Mouse (Mus musculus) heart, postnatal 0 days (tissue): Measurements from ENCODE around the gene Acap1. TPM values are rescaled to one million over a fixed set of nuclear protein-coding genes. Genes with fewer than 3 reads are reported as not detected.

Experiments
- ATAC-seq: fragments of 200-750 bp; cut with Nextera tagmentation; 2 replicates; pipeline ENCODE4 v1.8.0; 2017; ENCODE audit warnings: low read depth, moderate number of reproducible peaks, moderate library complexity; ENCODE audit not compliant: insufficient read depth
- DNase-seq: peaks from one replicate; pipeline ENCODE4 v3.0.0-alpha.2; 2016; ENCODE audit warnings: low spot score
- H3K27ac ChIP-seq: fragments of 300-500 bp; sonication (generic); 2 replicates; pipeline ENCODE4 v1.5.1; 2014; ENCODE audit warnings: low read depth, mild to moderate bottlenecking
- H3K27me3 ChIP-seq: fragments of 300-500 bp; sonication (generic); 2 replicates; pipeline ENCODE4 v1.6.1; 2014; ENCODE audit warnings: low read length, mixed read lengths; ENCODE audit not compliant: control insufficient read depth, insufficient read depth
- H3K36me3 ChIP-seq: fragments of 300-500 bp; sonication (generic); replicated peaks from 2 replicates; pipeline ENCODE4 v1.6.1; 2014; ENCODE audit warnings: low read length, mixed read lengths; ENCODE audit not compliant: control insufficient read depth, insufficient read depth
- H3K4me1 ChIP-seq: fragments of 300-500 bp; sonication (generic); 2 replicates; pipeline ENCODE4 v1.6.1; 2014; ENCODE audit warnings: antibody characterized with exemption; ENCODE audit not compliant: control insufficient read depth, insufficient read depth
- H3K4me2 ChIP-seq: fragments of 300-500 bp; sonication (generic); 2 replicates; pipeline ENCODE4 v1.6.1; 2014; ENCODE audit warnings: low read depth, mild to moderate bottlenecking, low read length, moderate library complexity
- H3K4me3 ChIP-seq: fragments of 300-500 bp; sonication (generic); 2 replicates; pipeline ENCODE4 v1.5.1; 2014; ENCODE audit warnings: low read depth, low read length
- H3K9ac ChIP-seq: fragments of 300-500 bp; sonication (generic); replicated peaks from 2 replicates; pipeline ENCODE4 v1.6.1; 2014; ENCODE audit warnings: low read depth, low read length, mixed read lengths
- H3K9me3 ChIP-seq: fragments of 300-500 bp; sonication (generic); replicated peaks from 2 replicates; pipeline ENCODE4 v1.6.1; 2016; ENCODE audit warnings: low read length; ENCODE audit not compliant: control insufficient read depth
- CTCF ChIP-seq: IDR thresholded peaks from 2 replicates; pipeline ENCODE4 v1.5.1; 2016; ENCODE audit warnings: antibody characterized with exemption, control low read depth, low read depth
- EP300 ChIP-seq: IDR thresholded peaks from 2 replicates; pipeline ENCODE4 v1.6.1; 2016; ENCODE audit warnings: antibody characterized with exemption, low read depth
- WGBS: fragments of 180-500 bp; shearing (Covaris S2); extraction: QIAGEN DNeasy Blood & Tissue Kit; methylation state at CpG from one replicate; pipeline ENCODE4 v1.1.7; 2014; 5-methylcytosine and 5-hydroxymethylcytosine counted together
- polyA plus RNA-seq: library from polyadenylated mRNA; unstranded; fragments of >200 nt; fragmentation: Nextera tagmentation; extraction: Ambion mirVana; gene quantifications from 2 replicates; pipeline ENCODE4 v1.2.1, GENCODE M21; 2015
- total RNA-seq: library from RNA; depleted of rRNA; stranded (reverse); fragments of >200 nt; gene quantifications from 2 replicates; pipeline ENCODE4 v1.2.3, GENCODE M21; 2014; ENCODE audit warnings: low replicate concordance

Acap1 gene
- total and polyA plus RNA-seq, 2 experiments from 2014 or later: 2.5 TPM

GRCm38 (mm10) chr11:69880853-69881603, 14.3 kb downstream of the Acap1 start, which contains the start of gene Kctd11:
TSS of gene Kctd11 (minus strand) at chr11:69881406.
- under 1% methylated on average over 46 of the region's 46 CpGs for WGBS
- H3K4me2 ChIP-seq: peak within 1 kb of the TSS; percentile 81
- peaks cover 8% of the 10 kb centered on the region; the same call in 1 of the 2 replicates for H3K4me1 ChIP-seq
- TF ChIP-seq EP300 (peak; percentile 68), CTCF (peak; percentile 26)
- H3K27ac ChIP-seq: peak within 1 kb of the TSS; percentile 90
- DNase-seq: peak; percentile 81
- H3K4me3 ChIP-seq: peak within 1 kb of the TSS; percentile 58
- H3K36me3 ChIP-seq: no peaks in the 10 kb centered on the region
- ATAC-seq: peak; percentile 84
- no peaks in the 10 kb centered on the region for H3K27me3 ChIP-seq
- peak within 1 kb of the TSS; percentile 59 for H3K9ac ChIP-seq
- no peaks in the 10 kb centered on the region for H3K9me3 ChIP-seq

GRCm38 (mm10) chr11:69880506-69880852, 14.9 kb downstream of the Acap1 start:
- Histone ChIP-seq H3K4me3 (peak overlapping the region; percentile 58), H3K36me3 (no peaks in the 10 kb centered on the region), H3K27ac (peak overlapping the region; percentile 90), H3K4me2 (peak overlapping the region; percentile 81), H3K9ac (peak overlapping the region; percentile 59), H3K27me3 (no peaks in the 10 kb centered on the region), H3K9me3 (no peaks in the 10 kb centered on the region), H3K4me1 (peaks cover 8% of the 10 kb centered on the region; the same call in 1 of the 2 replicates)
- under 1% methylated on average over 18 of the region's 18 CpGs for WGBS
- ATAC-seq (peak; percentile 49), DNase-seq (peak; percentile 79)
- TF ChIP-seq CTCF (peak; percentile 78), EP300 (no peak)

- peak overlapping the region; percentile 58 for H3K4me3 ChIP-seq
These were observed 15.6 kb downstream of the Acap1 start for GRCm38 (mm10) chr11:69879711-69880110.

GRCm38 (mm10) chr11:69878952-69879351, 16.4 kb downstream of the Acap1 start:
- H3K4me2 ChIP-seq: peak overlapping the region; percentile 81; the same call in 1 of the 2 replicates
- H3K36me3 ChIP-seq: no peaks in the 10 kb centered on the region
- 0 out of 2 replicates have a peak overlapping the region, but pooled peaks have one; percentile 58 for H3K4me3 ChIP-seq
- ATAC-seq: no peak
- no peaks in the 10 kb centered on the region for H3K27me3 ChIP-seq
- TF ChIP-seq CTCF (no peak), EP300 (no peak)
- peaks cover 8% of the 10 kb centered on the region; the same call in 1 of the 2 replicates for H3K4me1 ChIP-seq
- no peak for DNase-seq
- H3K9ac ChIP-seq: no peak overlapping the region
- no peak overlapping the region for H3K27ac ChIP-seq
- WGBS: 82% methylated on average over 6 of the region's 6 CpGs
- no peaks in the 10 kb centered on the region for H3K9me3 ChIP-seq

More at GRCm38 (mm10) chr11:69879711-69880110, 15.6 kb downstream of the Acap1 start:
- DNase-seq: no peak
- Histone ChIP-seq H3K4me2 (peak overlapping the region; percentile 81), H3K27ac (no peak overlapping the region), H3K36me3 (no peaks in the 10 kb centered on the region), H3K27me3 (no peaks in the 10 kb centered on the region), H3K9ac (peak overlapping the region; percentile 59; the same call in 1 of the 2 replicates), H3K9me3 (no peaks in the 10 kb centered on the region), H3K4me1 (peaks cover 8% of the 10 kb centered on the region; the same call in 1 of the 2 replicates)
- TF ChIP-seq EP300 (no peak), CTCF (no peak)
- 58% methylated on average over 15 of the region's 15 CpGs for WGBS
- no peak for ATAC-seq

GRCm38 (mm10) chr11:69878399-69878798, 16.9 kb downstream of the Acap1 start:
- H3K27me3 ChIP-seq: no peaks in the 10 kb centered on the region
- 69% methylated on average over 3 of the region's 3 CpGs for WGBS
- H3K4me3 ChIP-seq: no peak overlapping the region
- DNase-seq: no peak
- H3K36me3 ChIP-seq: no peaks in the 10 kb centered on the region
- ATAC-seq: no peak
- H3K9ac ChIP-seq: no peak overlapping the region
- 0 out of 2 replicates have a peak overlapping the region, but pooled peaks have one; percentile 81 for H3K4me2 ChIP-seq
- H3K9me3 ChIP-seq: no peaks in the 10 kb centered on the region
- H3K27ac ChIP-seq: no peak overlapping the region
- no peak for TF ChIP-seq EP300
- TF ChIP-seq CTCF: no peak
- peaks cover 8% of the 10 kb centered on the region; the same call in 1 of the 2 replicates for H3K4me1 ChIP-seq
